Mouse (Mus musculus) left cerebral cortex, postnatal 4 days (tissue): ENCODE measurements around the gene Dnah5. TPM values are rescaled to one million over a fixed set of nuclear protein-coding genes. Genes with fewer than 3 reads are reported as not detected.
A peak's percentile ranks its signal among the peaks of the same experiment; 100 is the strongest.

Experiments
- DNase-seq: peaks from one replicate; pipeline ENCODE4 v3.0.0-alpha.2; 2022
- intact Hi-C: fragments of 180-260 bp; cut with DNase I; formaldehyde crosslinking; loops from one replicate; pipeline ENCODE4 v1.15.1; 2025
- total RNA-seq, 2 experiments: library from RNA; stranded (reverse); gene quantifications; 2 replicates each; pipeline ENCODE4 v1.2.3; 2021

Dnah5 gene
- total RNA-seq: 1 to 10 TPM; 4.0 to 4.2 TPM

DNA sequence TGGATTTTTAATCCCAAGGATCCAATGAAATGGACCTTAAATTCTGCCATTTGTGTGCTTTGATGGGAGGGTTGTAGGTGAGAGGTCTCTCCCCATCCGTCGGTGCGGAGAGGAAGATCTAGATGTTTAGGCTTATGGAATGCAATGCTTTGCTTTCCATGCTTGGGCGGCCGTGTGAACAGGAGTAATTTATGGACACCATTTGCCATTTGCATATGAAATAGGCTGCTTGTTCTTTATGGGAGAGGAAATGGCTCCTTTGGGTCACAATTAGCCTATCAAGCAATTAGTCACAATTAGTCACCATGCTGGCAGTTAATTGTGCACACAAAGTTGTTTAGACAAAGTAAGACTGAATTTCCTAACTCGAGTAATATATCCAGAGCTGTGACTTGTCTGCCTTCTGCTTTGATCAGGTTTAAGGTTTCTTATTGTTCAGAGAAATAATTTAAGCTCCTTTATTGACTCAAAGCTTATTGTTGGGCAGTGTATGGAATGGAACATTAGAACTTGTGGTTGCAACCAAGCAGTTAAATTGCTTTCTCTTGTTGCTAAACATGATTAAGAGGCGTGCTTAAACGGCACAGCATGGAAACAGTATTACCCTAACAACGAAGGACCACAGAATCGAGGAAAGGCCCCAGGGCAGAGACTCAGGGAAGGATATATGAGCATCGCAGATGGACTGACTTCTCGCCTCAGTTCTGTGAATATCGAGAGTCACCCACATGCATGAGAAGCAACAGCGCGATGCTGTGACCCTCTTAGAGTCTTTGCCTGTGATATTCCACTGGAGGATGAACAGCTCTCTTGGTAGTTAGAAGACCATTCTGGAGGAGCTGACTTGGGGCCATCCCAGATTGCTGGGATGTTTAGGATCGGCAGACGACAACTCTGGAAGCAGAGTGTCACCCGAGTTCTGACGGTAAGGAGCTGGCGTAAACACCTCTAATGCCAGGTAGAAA, at the start of gene Dnah5:
Dnah5 (plus strand) TSS at position 642 of the 965 bp plus-strand sequence.
- no peak for DNase-seq
- intact Hi-C loops: no loop called here

DNA sequence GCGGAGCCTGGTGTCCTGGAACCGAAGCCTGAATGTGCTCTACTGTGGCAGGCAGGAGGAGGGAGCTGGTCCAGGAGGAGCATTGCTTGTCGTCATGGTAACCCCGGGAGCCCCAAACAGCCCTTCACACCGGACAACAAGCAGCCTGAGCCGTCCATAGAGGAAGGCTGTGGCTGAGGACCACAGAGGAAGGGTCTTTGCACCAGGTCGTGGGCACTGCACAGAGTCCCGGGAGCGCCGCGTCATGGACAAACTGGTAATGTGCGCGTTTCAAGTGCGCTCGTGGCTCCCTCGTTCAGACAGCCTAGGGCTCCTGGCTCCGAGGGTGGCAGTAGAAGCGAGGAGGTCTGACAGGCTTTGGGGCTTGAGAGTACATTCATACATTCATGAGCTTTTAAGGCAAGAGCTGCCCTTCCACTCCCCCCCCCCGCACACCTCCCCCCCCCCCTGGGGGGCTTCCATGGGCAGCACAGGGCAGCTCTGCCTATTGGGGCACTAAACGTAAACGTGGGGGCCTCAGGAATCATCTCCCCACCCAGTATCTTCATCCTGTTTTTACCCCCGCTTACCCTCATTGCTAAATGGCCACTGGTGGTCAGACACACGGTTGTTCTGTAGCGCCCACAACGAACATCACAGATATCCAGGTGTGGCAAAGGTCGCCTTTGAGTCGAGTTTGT, 48.6 kb upstream of the Dnah5 start:
- peak; percentile 62 for DNase-seq
- intact Hi-C loops: loop anchor here (5.0 to 10.0 kb wide), 2 partner anchors 130 to 233 kb away; partner anchors contain the start of gene Trio

DNA sequence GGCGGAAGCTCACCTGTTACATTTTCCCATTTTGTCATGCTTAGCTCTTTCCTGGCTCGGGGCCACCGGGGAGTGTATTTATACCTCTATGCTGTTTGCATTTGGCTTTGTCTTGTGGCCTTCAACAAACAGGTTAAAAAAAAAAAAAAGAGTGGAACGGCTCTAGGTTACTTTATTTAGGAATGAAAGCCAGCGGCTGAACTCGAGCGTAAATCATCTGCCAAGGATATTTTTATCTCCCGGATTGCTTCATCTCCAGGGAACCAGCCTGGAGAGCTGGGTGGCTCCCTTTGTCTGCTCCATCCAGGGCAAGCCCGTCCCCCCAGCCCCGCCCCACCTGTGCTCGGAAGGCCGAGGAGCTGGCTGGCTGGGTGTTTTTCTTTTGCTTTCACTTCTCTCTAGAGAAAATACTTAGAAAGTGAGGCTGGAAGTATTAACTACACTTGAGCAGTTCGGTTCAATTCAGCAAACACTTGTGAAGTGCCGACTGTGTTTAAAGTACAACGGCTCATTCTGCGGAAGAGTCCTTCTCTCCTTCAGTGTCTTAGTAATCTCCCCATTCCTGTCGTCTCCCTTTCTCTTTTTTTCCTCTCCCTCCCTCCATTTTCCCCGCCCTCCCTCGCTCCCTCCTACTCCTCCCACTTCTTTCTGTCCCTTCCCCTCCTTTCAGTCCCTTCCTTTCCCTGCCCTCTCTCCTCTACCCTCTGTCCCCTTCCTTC, 44.6 kb upstream of the Dnah5 start:
- intact Hi-C loops: loop anchor here (5.0 to 10.0 kb wide), 2 partner anchors 134 to 237 kb away; partner anchors contain the start of gene Trio
- DNase-seq: peak; percentile 41

DNA sequence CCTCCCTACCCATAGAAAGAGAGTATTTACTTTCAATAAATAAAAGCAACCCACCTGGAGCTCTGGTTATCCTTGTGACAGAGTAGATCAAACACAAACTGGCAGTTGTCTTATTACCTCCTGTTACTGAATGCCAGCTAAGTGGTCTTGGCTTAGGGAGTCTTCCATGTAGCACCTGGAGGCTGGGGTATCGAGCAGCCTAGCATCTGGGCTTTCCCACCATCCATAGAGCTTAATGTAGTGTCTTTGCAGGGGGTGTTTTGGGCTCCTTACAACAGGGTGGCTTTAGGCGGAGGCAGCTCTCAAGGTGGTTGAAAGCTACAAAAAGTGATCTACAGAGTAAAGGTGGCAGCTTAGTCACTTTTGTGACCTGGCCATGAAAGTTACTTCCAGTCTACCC, 41.3 kb upstream of the Dnah5 start:
- intact Hi-C loops: no loop called here
- no peak for DNase-seq

DNA sequence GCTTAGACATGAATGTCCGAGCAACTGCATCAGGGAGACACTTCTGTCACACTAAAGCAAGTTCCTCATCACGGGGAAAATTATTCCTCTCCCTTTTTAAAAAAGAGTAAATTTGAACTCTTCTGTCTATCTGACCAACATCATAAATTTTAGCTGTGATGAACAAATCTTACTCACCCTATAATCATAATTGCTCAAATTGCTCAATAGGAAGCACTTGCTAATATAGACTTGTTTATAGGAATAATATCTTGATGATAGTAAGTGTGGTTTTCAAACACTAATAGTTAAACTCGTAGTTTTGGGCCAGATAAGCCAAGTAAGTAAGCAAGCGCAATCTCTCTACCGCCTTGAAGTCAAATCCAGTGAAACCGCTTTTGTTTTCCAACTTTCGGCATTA, 38.3 kb upstream of the Dnah5 start:
- intact Hi-C loops: no loop called here
- DNase-seq: no peak

DNA sequence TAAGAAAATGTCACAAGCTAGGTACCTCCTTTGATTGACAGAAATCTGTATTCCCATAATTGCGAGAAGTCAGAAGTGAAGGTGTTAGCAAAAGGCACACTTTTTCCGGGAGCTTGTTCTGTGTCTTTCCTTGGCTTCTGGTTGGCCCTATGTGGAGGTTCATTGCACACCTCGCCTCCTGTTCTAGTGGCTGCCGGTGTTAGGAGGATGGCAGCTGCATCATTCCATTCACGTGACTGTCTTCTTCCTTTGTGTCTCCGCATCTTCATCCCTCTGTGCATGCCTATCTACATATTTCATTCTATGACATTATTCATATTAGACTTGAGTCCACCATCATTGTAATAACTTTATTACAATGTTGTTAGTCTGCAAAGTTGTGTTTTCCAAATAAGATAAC, 37.5 kb upstream of the Dnah5 start:
- intact Hi-C loops: no loop called here
- no peak for DNase-seq

DNA sequence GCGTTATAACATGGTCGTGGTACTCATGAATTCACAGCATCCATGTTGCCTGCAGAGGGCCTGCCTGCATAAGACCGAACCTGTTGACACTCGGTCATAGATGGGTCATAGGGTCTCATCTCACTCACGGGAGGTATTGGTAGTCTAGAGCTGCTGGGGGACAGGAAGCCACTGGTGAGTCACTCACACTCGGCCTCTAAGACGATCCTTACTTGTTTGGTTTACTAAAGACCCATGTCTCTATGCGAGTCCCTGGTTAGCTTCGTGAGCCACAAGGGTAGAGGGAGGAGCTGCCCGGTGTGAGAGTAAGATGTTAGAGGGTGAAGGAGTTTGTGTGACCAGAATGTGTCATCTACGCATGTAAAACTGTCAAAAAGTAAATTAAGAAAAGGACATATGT, 24.6 kb upstream of the Dnah5 start:
- intact Hi-C loops: no loop called here
- no peak for DNase-seq

DNA sequence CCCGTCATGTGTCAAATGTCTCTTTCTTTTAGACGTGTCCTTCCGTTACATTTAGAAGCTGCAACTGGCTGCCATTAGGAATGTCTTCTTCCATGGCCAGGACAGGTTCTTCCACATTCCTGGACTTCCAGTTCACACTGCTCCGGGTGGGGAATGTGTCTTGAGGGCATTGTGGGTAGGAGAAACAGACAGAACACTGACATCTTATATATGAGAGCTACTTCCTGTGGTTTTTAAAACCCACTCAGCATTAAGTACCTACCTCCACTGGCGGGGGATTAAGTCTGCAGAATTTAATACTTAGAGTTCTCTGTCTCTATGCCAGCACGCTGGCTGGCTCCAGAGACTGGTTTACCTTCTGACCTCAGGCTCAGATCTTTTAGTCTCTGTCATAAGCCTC, 24.0 kb upstream of the Dnah5 start:
- intact Hi-C loops: no loop called here
- no peak for DNase-seq

DNA sequence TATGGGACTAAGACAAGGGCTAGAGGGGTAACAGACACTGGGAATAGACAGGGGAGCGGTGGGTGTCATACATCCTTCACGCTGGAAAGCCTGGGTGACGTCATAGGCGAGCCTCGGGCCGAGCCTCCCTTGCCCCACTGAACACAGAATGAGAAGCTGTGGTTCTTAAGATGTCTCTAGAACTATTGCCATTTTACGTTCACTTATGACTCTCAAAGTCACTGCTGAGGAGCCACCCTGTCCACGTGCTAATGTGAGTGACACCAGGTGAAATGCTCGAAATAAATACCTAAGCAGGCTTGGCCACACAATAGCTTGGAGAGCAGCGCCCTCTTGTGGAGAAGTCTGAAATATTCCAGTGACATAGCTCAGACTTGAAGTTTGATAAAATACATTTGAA, 21.7 kb upstream of the Dnah5 start:
- DNase-seq: peak; percentile 68
- intact Hi-C loops: loop anchor here (5.0 kb wide), 1 partner anchor 265 kb away; no protein-coding TSS in a partner anchor

DNA sequence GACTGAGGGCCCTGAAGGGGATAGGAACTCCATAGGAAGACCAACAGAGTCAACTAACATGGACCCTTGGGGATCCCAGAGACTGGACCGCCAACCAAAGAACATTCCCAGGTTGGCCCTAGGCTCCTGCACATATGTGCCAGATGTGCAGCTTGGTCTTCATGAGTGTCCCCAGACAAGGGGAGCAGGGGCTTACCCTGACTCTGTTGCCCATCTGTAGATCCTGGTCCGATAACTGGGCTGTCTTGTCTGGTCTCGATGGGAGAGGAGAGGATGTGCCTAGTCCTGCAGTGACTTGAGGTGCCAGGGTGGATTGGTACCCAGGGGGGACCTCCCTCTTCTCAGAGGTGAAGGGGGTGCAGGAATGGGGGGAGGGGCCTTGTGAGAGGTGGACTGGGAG, 21.0 kb upstream of the Dnah5 start:
- intact Hi-C loops: loop anchor here (5.0 kb wide), 1 partner anchor 265 kb away; no protein-coding TSS in a partner anchor
- DNase-seq: no peak

DNA sequence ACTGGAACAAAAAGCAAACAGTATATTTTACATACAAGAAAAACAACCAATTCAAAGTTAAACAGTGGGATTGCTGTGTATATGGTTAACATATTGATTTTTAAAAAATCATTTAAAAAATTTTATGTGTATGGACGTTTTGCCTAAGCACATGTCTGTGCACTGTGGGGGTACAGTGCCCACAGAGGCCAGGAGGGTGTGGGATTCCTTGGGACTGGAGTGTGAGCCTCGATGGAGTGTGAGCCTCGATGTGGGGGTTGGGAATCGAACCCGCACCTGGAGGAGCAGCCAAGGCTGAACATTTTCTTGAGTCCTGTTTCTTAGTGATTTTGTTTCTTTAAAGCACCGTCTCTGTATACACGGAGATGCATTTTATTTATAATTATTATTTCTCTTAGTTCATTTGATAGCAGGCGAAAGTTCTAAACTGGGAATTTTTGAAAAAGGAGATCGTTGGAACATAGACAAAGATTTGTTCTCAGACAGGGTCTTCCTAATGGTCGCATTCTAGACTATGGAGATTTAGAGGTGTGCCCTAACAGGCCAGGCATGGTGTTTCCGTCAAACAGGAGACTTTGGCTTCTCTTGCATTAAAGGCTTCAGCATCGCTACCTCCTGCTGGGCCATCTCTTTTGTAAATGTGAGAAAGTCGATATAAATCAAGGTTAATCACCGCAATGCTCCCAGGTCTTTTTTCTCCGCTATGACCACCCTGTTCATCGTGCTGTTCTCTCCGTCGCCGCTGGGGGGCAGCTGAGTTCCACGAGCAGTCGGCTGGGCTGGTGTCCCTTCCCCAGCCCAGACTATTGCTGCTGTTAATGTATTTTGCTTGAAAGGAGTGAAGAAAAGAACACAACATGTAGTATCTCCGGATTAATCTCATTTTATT, 15.8 kb upstream of the Dnah5 start:
- intact Hi-C loops: no loop called here
- DNase-seq: peak; percentile 84

DNA sequence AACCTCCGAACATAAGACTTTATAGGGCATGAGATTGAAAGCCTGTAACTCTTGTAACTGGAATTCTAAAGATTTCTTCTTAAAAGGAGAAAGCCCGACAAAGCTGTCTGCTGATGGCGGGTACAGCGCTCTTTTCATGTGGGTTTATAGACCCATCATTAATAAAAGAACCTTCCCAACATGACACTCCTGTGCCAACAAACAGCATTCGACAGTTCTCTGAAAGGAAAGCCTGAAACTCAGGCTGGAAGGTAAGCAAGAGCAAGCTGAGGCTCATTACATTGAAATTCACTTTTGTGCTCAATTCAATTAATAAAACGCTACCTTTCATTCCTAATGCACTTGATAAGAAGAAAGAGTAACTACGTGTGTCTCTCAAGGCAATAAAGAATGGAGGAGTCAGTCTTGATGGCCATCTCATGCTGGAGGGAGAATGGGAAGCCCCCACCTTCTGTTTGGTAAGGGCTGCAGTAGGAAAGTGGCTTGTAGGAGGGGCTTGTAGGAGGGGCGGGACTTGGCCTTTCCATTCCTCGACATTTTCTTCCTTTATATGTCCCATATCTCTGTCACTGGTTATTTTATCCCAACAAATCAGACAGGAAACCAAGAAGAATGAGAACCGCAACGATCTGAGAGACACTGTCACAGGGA, 15.1 kb upstream of the Dnah5 start:
- intact Hi-C loops: no loop called here
- no peak for DNase-seq

DNA sequence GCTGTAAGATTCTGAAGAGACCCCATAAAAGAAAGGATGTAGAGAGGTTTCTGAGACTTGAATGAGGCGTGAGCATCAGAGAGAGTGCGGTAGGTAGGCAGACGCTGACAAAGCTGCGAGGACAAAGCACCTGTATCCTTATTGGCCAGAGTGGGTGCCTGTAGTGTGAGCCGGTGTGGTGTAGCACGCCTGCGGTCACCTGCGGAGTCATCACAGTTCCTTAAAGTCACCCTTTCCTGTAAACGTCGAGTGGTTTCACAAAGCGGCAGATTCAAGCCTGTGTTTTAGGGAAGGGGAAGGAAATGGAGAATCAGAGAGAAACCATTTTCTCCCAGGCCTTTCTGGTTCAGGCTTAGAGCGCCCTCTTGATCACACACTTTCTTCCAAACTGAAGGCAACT, 13.9 kb upstream of the Dnah5 start:
- no peak for DNase-seq
- intact Hi-C loops: no loop called here

DNA sequence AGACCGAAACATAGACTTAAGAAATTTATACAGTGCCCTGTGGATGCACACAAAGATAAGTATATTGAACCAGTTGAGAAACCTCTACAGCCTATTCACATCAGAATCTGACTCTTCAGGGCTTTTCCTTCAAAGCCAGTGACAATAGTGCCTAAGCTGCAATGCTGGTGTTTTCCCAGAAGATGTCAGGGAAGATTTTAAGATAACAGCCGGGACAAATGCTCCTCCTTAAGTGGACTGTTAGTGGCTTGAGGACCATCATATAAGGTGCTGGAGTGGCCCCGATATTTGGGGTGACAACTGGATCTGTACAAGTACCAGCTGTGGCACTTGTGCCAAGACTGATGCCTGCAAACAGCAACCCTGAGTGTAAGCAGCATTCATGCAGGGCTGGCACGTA, 4.9 kb upstream of the Dnah5 start:
- DNase-seq: no peak
- intact Hi-C loops: no loop called here

DNA sequence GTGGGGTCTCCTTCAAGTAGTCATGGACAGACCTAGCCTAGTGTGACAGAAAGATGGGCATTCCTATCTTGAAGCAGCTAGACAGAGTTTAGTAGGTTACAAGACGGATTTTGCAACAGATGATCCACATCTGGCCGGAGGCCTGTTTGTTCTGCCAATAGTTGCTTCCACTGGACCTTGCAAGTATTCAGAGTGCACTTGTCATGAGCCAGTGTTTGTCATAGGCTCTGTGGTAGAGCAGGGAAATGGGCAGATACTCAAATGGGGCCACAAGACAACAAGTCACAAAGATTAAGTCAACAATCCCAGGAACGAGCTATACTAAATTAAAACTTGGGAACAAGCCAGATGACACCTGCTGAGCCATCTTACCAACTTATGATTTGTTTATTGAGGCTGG, 1.1 kb downstream of the Dnah5 start:
- intact Hi-C loops: no loop called here
- no peak for DNase-seq

DNA sequence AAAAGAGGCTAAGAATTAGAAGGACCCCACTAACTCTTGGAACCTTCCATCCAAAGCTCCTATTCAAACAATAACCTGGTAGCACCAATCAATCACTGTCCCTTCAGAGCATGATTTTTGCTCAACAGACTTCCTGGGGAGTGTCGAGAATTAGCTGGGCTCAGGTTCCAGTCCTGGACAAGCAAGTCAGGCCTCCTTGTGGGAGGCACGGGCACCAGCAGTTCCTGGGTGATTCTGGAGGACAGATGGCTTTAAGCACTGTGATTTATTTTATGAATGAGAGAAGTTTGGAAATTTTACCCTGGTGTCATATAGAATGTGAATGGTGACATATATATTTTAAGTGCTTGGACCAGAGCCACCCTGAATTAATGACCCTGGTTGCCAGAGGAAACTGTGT, 4.0 kb downstream of the Dnah5 start:
- intact Hi-C loops: no loop called here
- no peak for DNase-seq

DNA sequence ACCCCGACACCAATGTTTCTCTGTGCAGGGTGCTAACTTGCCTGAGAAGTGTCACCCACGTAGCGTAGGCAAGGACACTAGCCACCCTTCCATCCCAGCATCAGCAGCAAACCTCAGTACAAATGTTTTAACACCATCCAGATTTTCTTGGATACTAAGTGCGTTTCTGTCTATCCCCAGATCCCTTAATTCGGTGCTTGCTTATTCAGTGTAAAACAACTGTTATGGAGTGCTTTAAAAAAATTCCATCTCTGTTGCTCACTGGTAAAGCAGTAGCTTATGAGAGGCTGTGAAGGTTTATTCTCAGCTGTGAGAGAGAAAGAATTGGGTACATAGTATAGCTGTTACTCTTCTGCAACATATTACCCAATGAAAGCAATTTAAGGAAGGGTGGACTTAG, 9.5 kb downstream of the Dnah5 start:
- no peak for DNase-seq
- intact Hi-C loops: no loop called here

DNA sequence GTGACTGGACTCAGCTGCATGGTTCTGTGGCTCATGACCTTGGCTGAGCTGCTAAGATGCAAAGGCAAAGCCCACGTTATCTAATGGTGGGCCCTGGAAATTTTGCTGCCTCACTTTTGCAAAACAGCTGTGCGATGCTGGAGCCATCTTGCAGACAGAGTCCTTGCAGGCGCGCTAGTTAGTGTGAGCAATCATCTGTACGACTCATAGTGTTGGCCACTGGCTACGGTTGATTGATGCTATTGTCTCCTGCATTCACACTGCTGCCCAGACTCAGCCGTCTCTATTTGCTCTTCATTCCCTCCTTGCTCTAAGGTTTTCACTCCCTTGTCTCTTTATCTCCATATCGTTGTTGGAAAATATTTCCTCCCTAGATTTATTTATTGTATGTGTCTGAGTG, 12.8 kb downstream of the Dnah5 start:
- DNase-seq: no peak
- intact Hi-C loops: no loop called here

DNA sequence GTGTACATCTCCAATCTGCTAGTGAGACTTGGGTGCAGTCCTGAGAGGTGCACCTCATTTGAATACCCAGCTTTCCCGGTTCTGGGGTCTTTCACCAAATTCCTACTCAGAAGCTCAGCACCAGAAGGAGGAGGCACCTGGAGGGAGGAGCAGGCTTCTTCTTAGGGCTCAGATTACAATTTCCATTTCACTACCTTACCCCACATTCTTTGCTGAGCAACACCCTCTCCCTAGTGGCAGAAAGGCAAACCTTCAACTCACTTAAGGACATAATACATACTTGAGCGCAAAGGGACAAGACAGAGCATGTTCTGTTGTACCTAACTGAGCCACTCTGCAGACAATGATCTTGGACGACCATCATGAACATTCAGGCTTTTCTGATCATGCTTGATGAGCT, 23.8 kb downstream of the Dnah5 start:
- DNase-seq: no peak
- intact Hi-C loops: no loop called here

DNA sequence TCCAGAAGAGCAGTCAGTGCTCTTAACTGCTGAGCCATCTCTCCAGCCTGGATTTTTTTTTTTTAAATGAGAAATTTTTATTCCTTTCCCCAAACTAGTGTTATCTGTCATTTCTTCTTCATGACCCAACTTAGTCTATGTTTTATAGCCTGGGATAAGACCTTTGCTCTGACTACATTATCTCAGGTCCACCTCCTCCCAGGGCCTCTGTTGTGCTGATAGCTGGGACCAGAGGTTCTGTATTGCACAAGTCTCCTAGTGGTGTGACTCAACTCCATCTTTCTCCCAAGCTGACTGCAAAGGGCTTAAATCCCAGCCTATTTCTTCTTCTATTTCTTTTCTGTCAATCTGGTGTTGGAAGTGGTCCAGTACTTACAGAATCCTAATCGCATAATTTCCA, 56.7 kb downstream of the Dnah5 start:
- intact Hi-C loops: no loop called here
- no peak for DNase-seq
